Mouse (Mus musculus) olfactory bulb, adult 2 months (tissue): Measurements from ENCODE around the gene Dapk1. TPM values are rescaled to one million over a fixed set of nuclear protein-coding genes. Genes with fewer than 3 reads are reported as not detected.
"Not testable (repeated sequence)": the region's sequence is repeated elsewhere in the genome, so short reads cannot be mapped to it uniquely, and the experiment has no call there.

Experiments used
- H3K27ac ChIP-seq: fragments of 200-500 bp; 2 replicates; pipeline ENCODE4 v1.5.1; 2012; ENCODE audit warnings: low read depth, low read length; ENCODE audit not compliant: insufficient read depth
- H3K4me1 ChIP-seq: fragments of 200-500 bp; 2 replicates; pipeline ENCODE4 v1.6.1; 2012; ENCODE audit warnings: low read length; ENCODE audit not compliant: control insufficient read depth, insufficient read depth
- H3K4me3 ChIP-seq: fragments of 200-500 bp; 2 replicates; pipeline ENCODE4 v1.5.1; 2012; ENCODE audit warnings: mild to moderate bottlenecking, low read depth, low read length, moderate library complexity; ENCODE audit not compliant: insufficient read depth
- CTCF ChIP-seq: fragments of 200-500 bp; IDR thresholded peaks from 2 replicates; pipeline ENCODE4 v1.5.1; 2012; ENCODE audit warnings: low read depth, mild to moderate bottlenecking, low read length, moderate library complexity; ENCODE audit not compliant: insufficient read depth
- POLR2A ChIP-seq: fragments of 200-500 bp; IDR thresholded peaks from 2 replicates; pipeline ENCODE4 v1.6.1; 2012; ENCODE audit warnings: mild to moderate bottlenecking, low read depth, low read length, moderate library complexity; ENCODE audit not compliant: insufficient read depth
- WGBS: fragments of 180-500 bp; shearing (Covaris S2); methylation state at CpG from one replicate; pipeline ENCODE4 v1.1.7; 2018; 5-methylcytosine and 5-hydroxymethylcytosine counted together
- polyA plus RNA-seq: library from polyadenylated mRNA; stranded (reverse); fragments of >200 nt; gene quantifications from 2 replicates; pipeline ENCODE4 v1.2.4, GENCODE M21; 2012; ENCODE audit warnings: low replicate concordance; ENCODE audit not compliant: missing spikeins, insufficient read depth, insufficient read length

The Dapk1 gene
- polyA plus RNA-seq, 1 experiment = not detected

DNA sequence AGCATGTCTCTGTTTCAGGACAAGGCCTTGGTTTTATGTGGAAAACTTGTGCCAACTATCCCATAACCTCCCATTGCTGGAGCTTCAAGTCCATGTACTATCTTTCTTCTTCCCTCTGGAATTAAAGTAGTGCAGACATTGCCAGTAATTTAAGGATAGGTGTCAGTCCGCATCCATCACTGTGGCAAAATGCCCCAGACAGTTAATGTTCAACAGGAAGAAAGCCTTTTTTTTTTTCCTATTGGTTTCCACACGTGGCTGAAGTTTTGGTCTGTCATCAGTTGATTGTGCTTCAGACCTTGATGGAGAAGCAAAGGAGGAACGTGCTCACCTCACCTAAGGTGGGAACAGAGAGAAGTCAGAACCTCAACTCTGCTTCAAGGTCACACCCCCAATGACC is 23.2 kb upstream of the Dapk1 start:
- no peak for TF ChIP-seq CTCF
- no peak for TF ChIP-seq POLR2A
- 85% methylated on average over 3 of the region's 3 CpGs for WGBS
- Histone ChIP-seq H3K4me1 (peaks cover 4% of the 10 kb centered on the region), H3K4me3 (no peak overlapping the region), H3K27ac (no peak overlapping the region)

- WGBS = 67% methylated on average over 3 of the region's 3 CpGs
Observed at GRCm38 (mm10) chr13:60594866-60595265, 6.9 kb upstream of the Dapk1 start.

GRCm38 (mm10) chr13:60595519-60595918 is 6.2 kb upstream of the Dapk1 start:
- no peak overlapping the region for H3K27ac ChIP-seq
- no peak for TF ChIP-seq CTCF
- no peak for TF ChIP-seq POLR2A
- 79% methylated on average over 6 of the region's 6 CpGs for WGBS
- no peaks in the 10 kb centered on the region for H3K4me1 ChIP-seq
- no peak overlapping the region for H3K4me3 ChIP-seq

More at GRCm38 (mm10) chr13:60594866-60595265, 6.9 kb upstream of the Dapk1 start:
- H3K4me3 ChIP-seq = no peak overlapping the region
- TF ChIP-seq POLR2A = no peak
- no peak for TF ChIP-seq CTCF
- no peaks in the 10 kb centered on the region for H3K4me1 ChIP-seq
- H3K27ac ChIP-seq = no peak overlapping the region

- WGBS = 4% methylated on average over 34 of the region's 34 CpGs
- Histone ChIP-seq H3K4me1 (peaks cover 9% of the 10 kb centered on the region), H3K27ac (peak overlapping the region; percentile 79)
Observed at GRCm38 (mm10) chr13:60602416-60603251, 887 bp downstream of the Dapk1 start.

GRCm38 (mm10) chr13:60603252-60603562 is 1.5 kb downstream of the Dapk1 start:
- peaks cover 13% of the 10 kb centered on the region for H3K4me1 ChIP-seq
- H3K27ac ChIP-seq = no peak overlapping the region
- TF ChIP-seq POLR2A (no peak), CTCF (no peak)
- 14% methylated on average over 5 of the region's 5 CpGs for WGBS
- peak overlapping the region; percentile 69 for H3K4me3 ChIP-seq

More at GRCm38 (mm10) chr13:60602416-60603251, 887 bp downstream of the Dapk1 start:
- TF ChIP-seq POLR2A (no peak), CTCF (no peak)
- peak overlapping the region; percentile 69 for H3K4me3 ChIP-seq

DNA sequence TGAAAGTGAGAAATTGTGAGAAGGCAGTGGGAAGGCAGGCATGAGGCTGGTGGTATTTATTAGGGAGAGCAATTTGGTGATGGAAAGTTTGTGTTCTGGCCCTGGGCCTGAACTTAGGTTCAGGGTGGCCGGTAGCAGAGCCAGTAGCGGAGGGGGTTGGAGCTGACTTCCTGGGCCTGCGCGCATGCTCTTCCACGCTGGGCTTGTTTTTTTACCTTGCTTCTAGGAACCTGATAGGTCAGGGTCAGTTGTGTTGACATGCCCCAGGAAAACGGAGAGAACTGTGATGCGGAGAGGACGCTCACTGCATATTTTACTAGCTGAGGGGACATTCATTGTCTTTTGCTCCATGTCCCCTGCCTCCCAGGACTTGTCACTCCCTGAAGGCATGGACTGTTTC is 5.7 kb downstream of the Dapk1 start:
- Histone ChIP-seq H3K4me3 (no peak overlapping the region), H3K4me1 (peaks cover 27% of the 10 kb centered on the region), H3K27ac (no peak overlapping the region)
- TF ChIP-seq POLR2A (no peak), CTCF (no peak)
- 83% methylated on average over 8 of the region's 8 CpGs for WGBS

DNA sequence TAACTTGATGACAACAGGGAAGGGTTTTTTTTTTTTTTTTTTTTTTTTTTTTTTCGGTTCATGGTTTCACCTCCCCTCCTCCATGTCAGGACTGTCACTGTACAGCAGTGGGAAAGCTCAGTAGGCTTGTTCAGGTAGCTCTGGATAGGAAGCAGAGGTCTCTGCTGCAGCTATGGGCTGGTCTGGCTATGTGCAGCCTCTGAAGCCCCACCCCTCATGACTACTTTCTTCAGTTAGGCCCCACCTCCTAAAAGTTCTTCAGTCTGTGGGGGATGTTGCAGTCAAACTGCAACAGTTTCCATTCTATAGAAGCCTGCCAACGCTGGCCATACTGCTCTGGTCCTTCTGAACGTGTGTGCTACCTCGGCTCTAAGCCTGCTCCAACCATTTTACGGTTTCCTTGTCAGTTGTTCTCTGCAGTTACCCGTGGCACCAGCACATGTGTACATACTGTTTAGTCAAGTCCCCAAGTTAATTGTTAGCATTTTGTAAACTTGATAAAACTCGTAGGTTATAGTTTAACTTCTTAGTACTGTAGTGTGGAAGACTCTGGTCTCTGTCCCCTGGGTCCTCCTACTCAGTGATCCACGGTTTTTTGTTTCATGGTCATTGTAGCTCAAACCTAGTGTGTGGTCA is 6.8 kb downstream of the Dapk1 start:
- 64% methylated on average over 8 of the region's 8 CpGs for WGBS
- no peak overlapping the region for H3K4me3 ChIP-seq
- TF ChIP-seq CTCF = no peak
- no peak for TF ChIP-seq POLR2A
- H3K4me1 ChIP-seq = peaks cover 31% of the 10 kb centered on the region
- no peak overlapping the region for H3K27ac ChIP-seq

DNA sequence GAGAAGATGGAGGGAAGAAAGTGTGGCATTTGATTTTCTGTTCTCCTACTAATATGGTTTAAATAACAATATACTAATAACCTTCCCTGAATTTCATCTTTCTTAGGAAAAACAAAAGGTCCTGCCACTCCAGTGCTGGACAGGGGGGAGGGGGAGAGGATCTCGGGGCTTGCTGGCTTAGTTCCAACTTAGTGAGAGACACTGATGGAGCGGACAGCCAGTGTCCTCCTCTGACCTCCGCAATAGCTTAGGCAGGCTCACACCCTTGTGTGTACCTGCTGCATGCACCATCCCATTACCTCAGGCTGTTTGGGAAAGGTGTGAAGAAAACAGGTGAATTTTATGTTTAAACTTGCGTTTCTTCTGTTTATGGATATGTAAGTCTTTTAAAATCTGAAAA is 7.5 kb downstream of the Dapk1 start:
- Histone ChIP-seq H3K27ac (no peak overlapping the region), H3K4me3 (no peak overlapping the region), H3K4me1 (peaks cover 33% of the 10 kb centered on the region)
- 60% methylated on average over 4 of the region's 4 CpGs for WGBS
- TF ChIP-seq CTCF (no peak), POLR2A (no peak)

GRCm38 (mm10) chr13:60610558-60610957 is 8.8 kb downstream of the Dapk1 start:
- TF ChIP-seq CTCF (no peak), POLR2A (no peak)
- 44% methylated on average over 6 of the region's 6 CpGs for WGBS
- no peak overlapping the region for H3K4me3 ChIP-seq
- no peak overlapping the region for H3K27ac ChIP-seq
- peaks cover 41% of the 10 kb centered on the region for H3K4me1 ChIP-seq

- not testable (repeated sequence) for H3K4me3 ChIP-seq, H3K27ac ChIP-seq
- H3K4me1 ChIP-seq = peaks cover 44% of the 10 kb centered on the region
- 73% methylated on average over 6 of the region's 6 CpGs for WGBS
Observed at GRCm38 (mm10) chr13:60610971-60611370, 9.2 kb downstream of the Dapk1 start.
